Comparison of ENCODE assay signal across 13 mouse cellular contexts in genomic region chr1:59550227-59550626, GRCm38 (mm10). TPM values are rescaled to one million over a fixed set of nuclear protein-coding genes. Genes with fewer than 3 reads are reported as not detected.
DNase-seq lines count a peak whose midpoint lies in the region; ATAC-seq and TF ChIP-seq lines count a peak whose summit lies in the region.
"Had no signal": no experiment of that assay in that cellular context is flagged by ENCODE, and none has a peak within 500 bp of the region (broad histone marks: within the 10 kb centered on the region; RNA-seq: fewer than 3 reads in every experiment).

No protein-coding gene starts in this region.

- no peak overlapping the region for H3K27ac ChIP-seq in lung, embryonic 15.5 days
- no peak overlapping the region for H3K27ac ChIP-seq in kidney, postnatal 0 days
- peak overlapping the region; percentile 13; the same call in 1 of the 2 replicates for H3K27ac ChIP-seq in stomach, embryonic 14.5 days (ENCODE audit: low read length)
- H3K27ac ChIP-seq: left cerebral cortex, adult 2 months had no signal

- H3K27me3 ChIP-seq in lung, embryonic 15.5 days: no peaks in the 10 kb centered on the region
- no peaks in the 10 kb centered on the region for H3K27me3 ChIP-seq in kidney, postnatal 0 days (ENCODE audit: insufficient read depth, low read length)
- H3K27me3 ChIP-seq in stomach, embryonic 14.5 days (ENCODE audit: control insufficient read depth, insufficient read depth, low read length): no peaks in the 10 kb centered on the region

- no peak for TF ChIP-seq CTCF in kidney, postnatal 0 days (IDR thresholded peaks at IDR 0.05; ENCODE audit: low read depth)

- no peak overlapping the region for H3K4me3 ChIP-seq in lung, embryonic 15.5 days
- no peak overlapping the region for H3K4me3 ChIP-seq in kidney, postnatal 0 days (replicated peaks; ENCODE audit: low read depth, low read length)
- no peak overlapping the region for H3K4me3 ChIP-seq in stomach, embryonic 14.5 days (ENCODE audit: low read depth, low read length)
- H3K4me3 ChIP-seq: left cerebral cortex, adult 2 months; megakaryocyte, embryonic 14.5 days had no signal

- no peaks in the 10 kb centered on the region for H3K36me3 ChIP-seq in lung, embryonic 15.5 days
- no peaks in the 10 kb centered on the region for H3K36me3 ChIP-seq in kidney, postnatal 0 days (ENCODE audit: insufficient read depth, low read length)
- no peaks in the 10 kb centered on the region for H3K36me3 ChIP-seq in stomach, embryonic 14.5 days (ENCODE audit: control insufficient read depth, insufficient read depth, low read length)

- peaks cover 6% of the 10 kb centered on the region; the same call in 1 of the 2 replicates for H3K4me1 ChIP-seq in lung, embryonic 15.5 days
- no peaks in the 10 kb centered on the region; the same call in 1 of the 2 replicates for H3K4me1 ChIP-seq in kidney, postnatal 0 days (replicated peaks; ENCODE audit: insufficient read depth, low read length)
- H3K4me1 ChIP-seq in stomach, embryonic 14.5 days (ENCODE audit: control insufficient read depth, insufficient read depth, low read length): peaks cover 4% of the 10 kb centered on the region; the same call in 1 of the 2 replicates

- H3K9me3 ChIP-seq in lung, embryonic 15.5 days: no peaks in the 10 kb centered on the region
- H3K9me3 ChIP-seq in kidney, postnatal 0 days (replicated peaks; ENCODE audit: low read length): no peaks in the 10 kb centered on the region
- no peaks in the 10 kb centered on the region for H3K9me3 ChIP-seq in stomach, embryonic 14.5 days (ENCODE audit: control insufficient read depth, low read depth, low read length)

- ATAC-seq in lung, embryonic 15.5 days (ENCODE audit: borderline replicate concordance, extremely low read depth, low FRiP score, low TSS enrichment): peak; percentile 42; the same call in 1 of the 2 replicates
- no peak for ATAC-seq in kidney, postnatal 0 days (replicated peaks; ENCODE audit: low FRiP score, low read depth)
- peak; percentile 65; the same call in 1 of the 2 replicates for ATAC-seq in stomach, embryonic 14.5 days (ENCODE audit: insufficient number of reproducible peaks, insufficient read depth, low FRiP score, low read depth)

- intact Hi-C loops in heart, postnatal 10 days (cut with DNase I): no loop called here

- no peak for DNase-seq in lung, postnatal 25 days (ENCODE audit: low spot score)
- DNase-seq in heart, postnatal 10 days: peak; percentile 47 to 49
- peak; percentile 88 for DNase-seq in kidney, postnatal 0 days (ENCODE audit: low spot score)
- DNase-seq in right cerebral cortex, postnatal 36 days (ENCODE audit: low spot score in 2 of 2): no peak
- DNase-seq in yolk sac, embryonic 10.5 days (ENCODE audit: low spot score): no peak
- DNase-seq in spleen, adult 18-20 months: no peak
- DNase-seq: adrenal gland, adult 8-10 months; liver had no signal

- no peak overlapping the region for H3K4me2 ChIP-seq in lung, embryonic 15.5 days
- no peak overlapping the region for H3K4me2 ChIP-seq in kidney, postnatal 0 days (ENCODE audit: low read length)
- no peak overlapping the region for H3K4me2 ChIP-seq in stomach, embryonic 14.5 days (replicated peaks; ENCODE audit: low read depth, low read length)

- 22% methylated on average over 6 of the region's 6 CpGs for WGBS in lung, embryonic 15.5 days
- 38% methylated on average over 6 of the region's 6 CpGs for WGBS in kidney, postnatal 0 days
- 23% methylated on average over 6 of the region's 6 CpGs for WGBS in stomach, embryonic 14.5 days

- H3K9ac ChIP-seq in lung, embryonic 15.5 days: no peak overlapping the region
- H3K9ac ChIP-seq in kidney, postnatal 0 days (ENCODE audit: low read depth, low read length): no peak overlapping the region
- H3K9ac ChIP-seq in stomach, embryonic 14.5 days (replicated peaks; ENCODE audit: low read depth, low read length): no peak overlapping the region

RNA-seq across cellular contexts. Expression of gene Gm973, which starts 34.2 kb away (rescaled TPM):
- 0.76 and 0.86 TPM in 2 replicates for polyA plus RNA-seq in lung, embryonic 15.5 days (2015; fragmentation: Nextera tagmentation; extraction: Ambion mirVana)
- under 1 TPM; 0.35 to 0.45 TPM for total RNA-seq in heart, postnatal 10 days (2021)
- polyA plus RNA-seq in kidney, postnatal 0 days (2015; fragmentation: Nextera tagmentation; extraction: Ambion mirVana): 1.6 and 2.5 TPM in 2 replicates
- polyA plus RNA-seq in stomach, embryonic 14.5 days (2014; fragmentation: Nextera tagmentation; extraction: Ambion mirVana): 0.82 TPM in 1 of 2 replicates, not detected in the other
- polyA plus RNA-seq: heart, embryonic 14.5 days had no signal

Comparison
In these comparisons a context has a peak if more than half of its experiments do, and no peak if none do; other contexts are left out.
1. DNase-seq: peak in heart, postnatal 10 days (2 of 2) and kidney, postnatal 0 days (single experiment); none in lung, postnatal 25 days (single experiment), right cerebral cortex, postnatal 36 days (0 of 2), yolk sac, embryonic 10.5 days (single experiment) and spleen, adult 18-20 months (0 of 2).